Comparison of ENCODE assay signal across 8 mouse cellular contexts in genomic region chr1:44042555-44042915, GRCm38 (mm10). TPM values are rescaled to one million over a fixed set of nuclear protein-coding genes. Genes with fewer than 3 reads are reported as not detected.
DNase-seq lines count a peak whose midpoint lies in the region; ATAC-seq and TF ChIP-seq lines count a peak whose summit lies in the region.

No protein-coding gene starts in this region.

- ATAC-seq in hindbrain, embryonic 15.5 days (ENCODE audit: low FRiP score, low read depth): peak; percentile 73
- ATAC-seq in midbrain, embryonic 14.5 days (ENCODE audit: low FRiP score, low TSS enrichment): peak; percentile 39
- ATAC-seq in frontal cortex, adult (ENCODE audit: low TSS enrichment): no peak

- H3K36me3 ChIP-seq in kidney, adult 2 months (ENCODE audit: control insufficient read depth, insufficient read depth, low read length): no peaks in the 10 kb centered on the region
- H3K36me3 ChIP-seq in hindbrain, embryonic 15.5 days: no peaks in the 10 kb centered on the region
- H3K36me3 ChIP-seq in midbrain, embryonic 14.5 days (ENCODE audit: control insufficient read depth, insufficient read depth, low read length): no peaks in the 10 kb centered on the region

- no peak for DNase-seq in kidney, adult 2 months
- DNase-seq in kidney, postnatal 10 days: no peak
- DNase-seq in midbrain, embryonic 14.5 days: no peak
- DNase-seq in embryo, embryonic 10.5 days (ENCODE audit: low spot score): no peak
- DNase-seq in thymus, postnatal 25 days: no peak

- no peak for TF ChIP-seq POLR2A in kidney, adult 2 months (IDR thresholded peaks at IDR 0.05; ENCODE audit: low read depth, low read length)

- H3K9ac ChIP-seq in hindbrain, embryonic 15.5 days: peak overlapping the region; percentile 58
- H3K9ac ChIP-seq in midbrain, embryonic 14.5 days (replicated peaks; ENCODE audit: low read length): peak overlapping the region; percentile 62

- H3K4me1 ChIP-seq in kidney, adult 2 months (ENCODE audit: control insufficient read depth, insufficient read depth, low read length): no peaks in the 10 kb centered on the region
- no peaks in the 10 kb centered on the region for H3K4me1 ChIP-seq in brown adipose tissue, adult 24 weeks (ENCODE audit: control insufficient read depth, insufficient read depth, insufficient read length, low read length)
- peaks cover 5% of the 10 kb centered on the region; the same call in 1 of the 2 replicates for H3K4me1 ChIP-seq in hindbrain, embryonic 15.5 days (replicated peaks)
- H3K4me1 ChIP-seq in midbrain, embryonic 14.5 days (ENCODE audit: control insufficient read depth, insufficient read depth, low read length): no peaks in the 10 kb centered on the region

- TF ChIP-seq CTCF in kidney, adult 2 months (conservative IDR thresholded peaks at IDR 0.05; ENCODE audit: insufficient read depth, insufficient read length, low read depth, low read length): no peak

- WGBS in kidney, adult 2 months: 8% methylated on average over 6 of the region's 6 CpGs
- WGBS in hindbrain, embryonic 15.5 days: under 1% methylated on average over 6 of the region's 6 CpGs
- WGBS in midbrain, embryonic 14.5 days: 4% methylated on average over 6 of the region's 6 CpGs

- H3K4me2 ChIP-seq in hindbrain, embryonic 15.5 days: peak overlapping the region; percentile 83
- peak overlapping the region; percentile 81 for H3K4me2 ChIP-seq in midbrain, embryonic 14.5 days (ENCODE audit: low read length)

- no peaks in the 10 kb centered on the region for H3K27me3 ChIP-seq in kidney, adult 2 months (replicated peaks; ENCODE audit: control insufficient read depth, insufficient read depth, low read length)
- H3K27me3 ChIP-seq in hindbrain, embryonic 15.5 days: no peaks in the 10 kb centered on the region
- no peaks in the 10 kb centered on the region for H3K27me3 ChIP-seq in midbrain, embryonic 14.5 days (ENCODE audit: control insufficient read depth, insufficient read depth, low read length)

- H3K27ac ChIP-seq in kidney, adult 2 months (ENCODE audit: insufficient read depth, low read depth, low read length): no peak overlapping the region
- no peak overlapping the region for H3K27ac ChIP-seq in brown adipose tissue, adult 24 weeks (replicated peaks; ENCODE audit: low read depth, low read length)
- H3K27ac ChIP-seq in hindbrain, embryonic 15.5 days (replicated peaks): 0 out of 2 replicates have a peak overlapping the region, but pooled peaks have one; percentile 25
- no peak overlapping the region for H3K27ac ChIP-seq in midbrain, embryonic 14.5 days (replicated peaks; ENCODE audit: low read depth, low read length)

- H3K4me3 ChIP-seq in kidney, adult 2 months (ENCODE audit: insufficient read depth, low read depth, low read length): peak overlapping the region; percentile 50
- peak overlapping the region; percentile 55; the same call in 1 of the 2 replicates for H3K4me3 ChIP-seq in brown adipose tissue, adult 24 weeks (ENCODE audit: insufficient read depth, low read depth, low read length)
- H3K4me3 ChIP-seq in hindbrain, embryonic 15.5 days: peak overlapping the region; percentile 50
- peak overlapping the region; percentile 42 for H3K4me3 ChIP-seq in midbrain, embryonic 14.5 days (replicated peaks; ENCODE audit: low read depth, low read length)

- H3K9me3 ChIP-seq in hindbrain, embryonic 15.5 days: no peaks in the 10 kb centered on the region
- no peaks in the 10 kb centered on the region for H3K9me3 ChIP-seq in midbrain, embryonic 14.5 days (ENCODE audit: control insufficient read depth, low read length)

RNA-seq across cellular contexts. Expression of gene Gm8251, which starts 19.2 kb away (rescaled TPM):
- not detected in 2 replicates for polyA plus RNA-seq in kidney, adult 2 months (2012; rRNA removed)
- polyA plus RNA-seq in brown adipose tissue, adult 24 weeks (2012; ENCODE audit: insufficient read depth, insufficient read length, missing spikeins): not detected in 2 replicates
- polyA plus RNA-seq in hindbrain, embryonic 15.5 days (2015; fragmentation: Nextera tagmentation; extraction: Ambion mirVana): 0.05 TPM in 1 of 2 replicates, not detected in the other
- 0.05 and 0.08 TPM in 2 replicates for polyA plus RNA-seq in midbrain, embryonic 14.5 days (2014; fragmentation: Nextera tagmentation; extraction: Ambion mirVana)

RNA-seq across cellular contexts. Expression of gene Mettl21c, which starts 22.7 kb away (rescaled TPM):
- 0.09 TPM in 1 of 2 replicates, not detected in the other for polyA plus RNA-seq in kidney, adult 2 months (2012; rRNA removed)
- polyA plus RNA-seq in brown adipose tissue, adult 24 weeks (2012; ENCODE audit: insufficient read depth, insufficient read length, missing spikeins): 1.3 and 2.1 TPM in 2 replicates
- polyA plus RNA-seq in hindbrain, embryonic 15.5 days (2015; fragmentation: Nextera tagmentation; extraction: Ambion mirVana): 2.0 TPM in 2 replicates
- 1.6 and 2.1 TPM in 2 replicates for polyA plus RNA-seq in midbrain, embryonic 14.5 days (2014; fragmentation: Nextera tagmentation; extraction: Ambion mirVana)

RNA-seq across cellular contexts. Expression of gene Tex30, which starts 59.7 kb away (rescaled TPM):
- polyA plus RNA-seq in kidney, adult 2 months (2012; rRNA removed): 3.9 and 6.0 TPM in 2 replicates
- 4.4 and 8.5 TPM in 2 replicates for polyA plus RNA-seq in brown adipose tissue, adult 24 weeks (2012; ENCODE audit: insufficient read depth, insufficient read length, missing spikeins)
- polyA plus RNA-seq in hindbrain, embryonic 15.5 days (2015; fragmentation: Nextera tagmentation; extraction: Ambion mirVana): 41.3 and 43.7 TPM in 2 replicates
- 49.4 and 55.0 TPM in 2 replicates for polyA plus RNA-seq in midbrain, embryonic 14.5 days (2014; fragmentation: Nextera tagmentation; extraction: Ambion mirVana)
